Mouse (Mus musculus): Measurements from ENCODE around the gene Specc1l.

GRCm38 (mm10) chr10:75291338-75291737 lies 79.5 kb downstream of the Specc1l start:
- TF ChIP-seq CTCF (IDR thresholded peaks at IDR 0.05; ENCODE audit: borderline replicate concordance, control insufficient read depth, extremely low read depth, insufficient read depth, low read length, poor library complexity) = no peak
- TF ChIP-seq POLR2A (IDR thresholded peaks at IDR 0.05; ENCODE audit: control insufficient read depth, extremely low read depth, insufficient read depth, low read length, poor library complexity) = no peak
